Mouse (Mus musculus) thymus, postnatal 14 days (tissue): ENCODE data around the gene Kcnip4.

Source experiments
- DNase-seq: peaks from one replicate; pipeline ENCODE4 v3.0.0; 2021

Kcnip4 gene

DNA sequence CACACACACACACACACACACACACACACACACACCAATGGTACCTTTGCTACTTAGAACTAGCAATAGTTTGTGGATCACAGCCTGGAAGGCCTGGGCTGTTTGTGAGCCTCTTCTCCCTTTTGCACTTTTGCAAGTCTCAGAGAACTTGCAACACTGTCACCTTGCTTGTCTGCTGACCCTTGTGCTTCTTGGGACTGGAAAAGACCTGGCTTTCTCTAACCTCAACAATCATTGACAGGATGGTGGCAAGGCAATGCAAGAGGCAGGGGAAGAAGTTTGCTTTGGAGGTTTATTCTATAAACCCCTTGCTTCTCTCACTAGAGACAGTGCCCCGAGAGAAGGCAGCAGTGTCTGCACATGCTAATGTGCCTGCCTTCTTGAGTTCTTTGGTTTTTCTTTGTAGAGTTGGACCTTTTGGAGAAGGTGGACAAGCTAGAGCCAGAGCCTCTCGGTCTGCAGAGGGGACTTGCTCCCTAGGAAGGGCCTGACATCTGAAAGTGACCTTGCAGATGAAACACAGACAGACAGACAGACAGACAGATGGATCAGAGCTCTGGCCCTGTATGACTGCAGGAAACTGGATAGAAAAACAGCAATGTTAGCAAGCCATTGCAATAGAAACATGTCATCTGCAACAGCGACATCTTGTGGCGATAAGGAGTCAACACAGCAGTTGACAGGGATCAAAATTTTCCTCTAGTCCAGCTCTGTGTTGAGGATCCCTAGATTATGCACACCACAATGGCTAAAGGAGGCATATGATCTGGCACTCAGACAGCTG is 174.4 kb downstream of the Kcnip4 start:
- DNase-seq = no peak

DNA sequence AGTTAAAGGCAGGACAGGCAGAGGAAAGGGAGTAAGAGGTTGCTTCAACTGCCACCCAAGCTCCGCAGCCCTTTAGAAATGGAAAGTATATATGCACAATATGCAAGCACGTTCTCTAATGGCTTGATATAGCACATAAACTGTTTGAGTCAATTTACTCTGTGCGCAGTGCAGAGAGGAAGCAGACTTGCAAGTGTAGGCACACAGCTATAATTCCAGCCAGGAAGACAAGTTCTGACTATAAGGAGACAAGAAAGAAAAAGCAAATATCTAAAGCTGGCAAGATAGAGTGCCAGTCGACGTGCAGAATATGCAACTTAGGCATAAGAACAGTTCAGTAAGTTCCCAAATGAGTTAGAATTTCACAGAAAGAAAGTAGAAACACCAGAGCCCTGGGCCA is 175.2 kb downstream of the Kcnip4 start:
- no peak for DNase-seq

DNA sequence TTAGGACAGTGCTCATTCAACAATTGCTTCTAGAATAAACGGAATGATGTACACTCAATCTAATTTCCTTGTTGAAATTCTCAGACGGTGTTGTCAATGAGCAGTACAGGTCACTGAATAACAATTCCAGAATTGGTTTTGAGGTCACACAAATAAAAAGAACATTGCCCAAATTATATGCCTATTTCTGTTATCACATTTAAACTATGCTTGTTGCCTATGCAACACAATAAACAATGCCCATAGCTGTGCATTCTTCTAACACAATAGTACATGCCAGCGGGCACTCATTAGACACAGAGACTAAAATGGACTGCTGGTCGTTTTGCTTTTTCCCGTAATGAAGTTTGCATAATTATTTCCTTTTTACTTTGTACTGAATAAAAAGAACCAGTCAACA is 176.2 kb downstream of the Kcnip4 start:
- DNase-seq = no peak

DNA sequence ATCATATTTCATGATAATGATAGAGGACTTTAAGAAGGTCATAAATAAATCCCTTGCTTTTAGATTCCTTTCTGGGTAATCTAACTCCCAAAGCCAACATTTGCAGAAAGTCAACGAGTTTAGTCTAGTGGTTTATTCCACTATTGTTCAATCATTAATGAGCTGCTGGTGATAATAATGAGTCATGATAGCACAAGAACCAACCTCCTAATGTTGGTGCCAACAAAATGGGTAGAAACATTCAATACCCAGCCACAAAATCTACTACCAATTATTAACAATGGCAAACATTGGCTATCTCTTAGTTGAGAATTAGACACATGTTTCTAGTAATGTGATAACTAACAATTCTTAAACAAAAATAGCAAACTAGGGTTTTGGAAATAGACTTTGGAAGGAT is 180.1 kb downstream of the Kcnip4 start:
- no peak for DNase-seq

DNA sequence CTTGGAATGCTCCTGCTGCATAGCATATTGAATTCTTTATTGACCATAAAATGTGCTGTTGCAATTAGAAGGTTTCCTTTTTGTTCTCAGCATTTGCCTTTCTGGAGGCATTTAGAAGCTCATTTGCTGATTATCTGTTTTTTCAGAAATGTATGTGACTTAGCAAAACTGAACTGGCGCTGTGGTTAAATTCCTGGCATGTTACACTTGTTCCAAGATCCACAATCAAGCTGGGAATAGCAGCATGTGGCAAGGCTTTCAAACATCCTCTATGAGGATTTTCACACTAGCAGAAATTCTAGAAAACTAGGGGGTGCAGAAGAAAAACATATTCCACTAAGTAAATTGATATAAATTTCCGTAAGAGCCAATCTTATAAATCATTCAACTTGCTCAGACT is 187.5 kb downstream of the Kcnip4 start:
- DNase-seq = no peak

DNA sequence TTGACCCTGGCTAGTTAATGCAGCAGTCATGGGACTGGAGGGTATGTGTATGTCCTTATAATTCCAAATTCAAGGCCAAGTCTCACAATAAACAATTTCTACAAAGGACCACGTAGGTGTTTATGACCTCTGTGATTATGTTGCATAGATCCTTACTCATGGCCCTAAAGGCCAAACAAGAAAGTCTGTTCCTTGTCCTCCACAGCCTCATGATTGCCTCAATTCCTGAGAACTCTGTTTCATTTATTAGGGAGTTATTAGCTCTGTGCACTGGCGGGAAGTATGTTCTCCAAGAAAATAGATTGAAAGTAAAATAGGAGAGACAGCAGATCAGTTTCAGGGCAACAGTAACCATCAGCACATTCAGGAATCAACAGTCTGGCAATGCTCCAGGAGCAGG is 191.6 kb downstream of the Kcnip4 start:
- no peak for DNase-seq

DNA sequence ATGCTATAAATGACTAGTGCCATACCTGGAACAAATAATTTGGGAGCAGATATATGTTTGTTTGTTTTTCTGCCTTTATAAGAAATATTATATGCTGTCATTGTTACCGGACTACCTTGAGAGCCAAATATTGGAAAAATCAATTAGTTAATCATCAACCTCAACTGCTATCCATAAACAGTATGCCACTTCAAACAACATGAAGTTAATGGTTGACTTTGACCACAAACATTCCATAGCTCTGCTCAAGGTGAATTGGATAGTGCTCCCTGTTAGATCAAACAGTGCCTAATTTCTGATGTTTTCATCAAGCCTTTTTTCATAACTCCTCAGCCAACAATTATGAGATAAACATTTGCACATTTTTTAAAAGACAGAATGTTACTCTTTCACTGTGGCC is 195.7 kb downstream of the Kcnip4 start:
- no peak for DNase-seq

DNA sequence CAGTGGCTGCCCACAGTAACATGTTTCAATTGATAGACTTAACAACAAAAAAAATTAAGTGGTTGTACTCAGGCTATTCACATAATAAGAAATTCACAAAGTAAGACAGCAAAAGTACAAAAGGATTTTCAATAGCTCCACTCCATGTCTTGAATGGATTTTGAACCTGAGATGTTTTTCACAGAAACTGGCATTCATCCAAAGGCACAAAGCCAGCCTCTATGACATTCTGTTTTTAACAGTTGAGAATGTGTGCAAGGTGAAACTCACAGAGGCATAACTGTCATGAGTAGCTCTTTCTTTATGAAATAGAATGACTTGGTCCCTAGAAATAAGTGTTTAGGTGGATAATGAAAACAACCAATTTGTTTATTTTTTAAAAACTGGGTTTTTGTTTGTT is 206.0 kb downstream of the Kcnip4 start:
- no peak for DNase-seq

DNA sequence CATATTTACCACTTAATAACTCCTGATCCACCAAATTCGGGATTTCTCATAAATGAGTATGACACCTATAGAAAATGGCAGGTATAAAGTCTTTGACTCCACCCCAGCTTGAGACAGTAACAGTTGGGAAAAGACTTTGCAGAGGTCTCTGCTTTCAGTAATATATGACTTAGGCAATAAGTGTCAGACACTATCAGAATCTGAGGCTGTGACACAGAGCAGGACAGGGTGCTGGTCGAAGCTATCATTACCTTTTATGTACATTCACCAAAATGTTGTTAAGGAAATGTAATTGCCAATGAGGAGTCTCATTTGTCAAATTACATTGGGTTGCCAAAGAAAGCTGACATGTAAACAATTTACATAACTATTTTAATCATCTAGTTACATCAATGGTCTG is 206.8 kb downstream of the Kcnip4 start:
- no peak for DNase-seq

DNA sequence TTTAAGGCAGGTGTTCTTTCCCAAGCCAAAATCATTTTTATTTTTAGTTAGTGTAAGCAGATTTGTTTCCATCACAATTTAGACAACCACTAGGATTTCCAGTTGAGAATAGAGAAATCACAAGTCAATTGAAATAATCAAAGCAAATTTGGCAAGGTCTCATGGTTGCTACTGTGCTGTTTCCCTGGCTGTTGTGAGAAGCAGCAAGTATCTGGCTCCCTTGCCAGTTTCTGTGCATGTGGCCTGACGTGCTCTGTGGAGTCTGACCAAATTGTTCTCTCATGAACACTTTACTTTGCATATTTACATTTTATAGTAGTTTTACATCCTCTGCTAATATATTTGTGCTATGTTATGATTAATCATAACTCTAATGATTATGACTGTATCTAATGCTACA is 217.9 kb downstream of the Kcnip4 start:
- no peak for DNase-seq

DNA sequence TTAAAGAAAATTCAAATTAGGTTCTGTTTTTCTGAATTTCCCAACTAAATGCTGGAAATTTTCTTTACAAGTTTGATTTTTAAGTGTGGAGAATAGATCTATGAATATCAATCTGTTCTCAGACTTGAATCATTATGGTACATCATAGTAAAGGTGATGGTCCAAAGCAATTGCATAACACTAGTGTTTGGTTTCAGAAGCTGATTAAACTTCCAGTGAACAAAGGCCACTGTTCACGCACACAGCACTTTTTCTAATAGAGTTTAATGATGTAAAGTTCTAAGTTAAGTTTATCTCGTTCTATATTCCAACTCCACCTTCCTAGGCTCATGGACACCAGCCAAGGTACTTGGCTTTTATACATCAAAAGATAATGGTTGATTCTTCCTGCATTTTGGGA is 219.4 kb downstream of the Kcnip4 start:
- DNase-seq = no peak

DNA sequence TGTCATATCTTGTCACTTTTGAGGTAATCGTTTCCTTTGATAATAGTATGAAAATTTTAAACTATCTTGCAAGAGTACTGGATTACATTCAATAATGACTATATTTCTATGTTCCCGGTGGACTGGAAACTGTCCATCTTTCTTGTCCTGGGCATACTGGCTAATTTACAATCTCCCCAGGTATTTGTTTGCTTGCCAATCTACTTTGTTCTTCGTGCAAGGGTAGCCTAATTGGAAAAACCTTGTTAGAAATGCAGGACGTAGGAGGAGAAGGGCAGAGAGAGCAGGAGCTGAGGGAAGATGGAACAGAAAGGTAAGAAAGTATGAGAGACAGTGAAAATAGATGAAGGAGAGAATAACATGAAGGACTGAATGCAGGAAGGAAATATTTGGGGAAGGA is 226.1 kb downstream of the Kcnip4 start:
- no peak for DNase-seq

DNA sequence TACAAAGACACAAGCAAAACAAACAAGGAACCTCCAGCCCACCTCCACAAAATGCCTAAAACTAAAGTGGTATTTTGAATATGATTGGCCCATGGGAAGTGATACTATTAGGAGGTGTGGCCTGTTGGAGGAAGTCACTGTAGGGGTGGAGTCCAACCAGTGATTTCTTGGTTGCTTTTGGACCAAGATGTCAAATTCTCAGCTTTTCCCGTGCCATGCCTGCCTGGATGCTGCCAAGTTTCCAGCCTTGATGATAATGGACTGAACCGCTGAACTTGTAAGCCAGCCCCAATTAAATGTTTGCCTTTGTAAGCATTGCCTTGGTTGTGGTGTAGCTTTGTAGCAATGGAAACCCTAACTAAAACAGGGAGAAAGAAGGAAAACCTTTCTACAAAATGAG is 232.3 kb downstream of the Kcnip4 start:
- no peak for DNase-seq

DNA sequence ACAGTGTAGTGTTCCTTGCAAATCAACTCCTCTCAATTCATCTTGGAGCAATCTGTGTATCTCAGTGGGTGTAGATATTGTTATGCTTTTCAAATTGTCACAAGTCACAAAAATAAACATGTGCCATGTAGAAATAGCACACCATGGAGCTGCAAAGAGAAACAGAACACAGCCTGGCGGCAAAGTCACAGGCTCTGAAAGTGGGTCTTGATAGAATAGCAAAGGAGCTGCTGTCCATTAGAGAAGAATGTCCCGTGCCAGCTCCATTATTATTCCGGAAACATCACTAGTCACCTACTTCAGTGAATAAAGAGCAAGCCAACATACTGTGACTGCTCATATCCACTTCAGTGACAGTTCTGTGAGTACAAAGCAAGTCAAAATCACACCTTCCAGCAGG is 232.9 kb downstream of the Kcnip4 start:
- no peak for DNase-seq

DNA sequence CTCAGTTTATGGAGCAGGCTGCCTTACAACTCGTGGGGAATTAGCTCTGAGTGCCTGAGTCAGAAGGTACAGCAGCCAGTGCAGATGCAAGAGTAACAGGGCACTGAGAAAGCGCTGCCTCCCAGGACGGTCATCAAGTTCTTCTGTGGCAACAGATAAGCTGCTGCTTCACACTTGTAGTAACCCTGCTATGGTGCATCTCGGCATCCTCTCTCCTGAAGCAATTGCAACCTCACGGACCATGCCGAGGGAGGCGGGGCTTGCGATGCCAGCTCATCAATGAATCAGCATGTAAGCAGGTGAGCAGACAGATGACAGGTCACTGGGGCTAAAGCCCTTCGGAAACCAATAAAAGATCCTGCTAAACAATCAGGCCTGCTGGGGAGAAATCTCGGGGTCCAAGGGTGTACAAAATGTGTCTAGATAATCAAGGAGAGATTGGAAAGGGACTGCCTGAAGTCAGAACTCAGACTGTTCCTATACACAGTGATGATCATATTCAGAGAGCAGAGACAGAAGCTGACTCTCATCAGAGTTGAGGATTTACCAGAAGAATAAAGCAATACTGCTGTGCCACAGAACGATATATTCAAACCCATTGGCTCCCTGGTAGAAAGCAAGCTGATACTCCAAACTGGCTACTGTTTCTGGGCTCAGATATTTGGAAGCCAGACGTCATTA is 239.1 kb downstream of the Kcnip4 start:
- no peak for DNase-seq

DNA sequence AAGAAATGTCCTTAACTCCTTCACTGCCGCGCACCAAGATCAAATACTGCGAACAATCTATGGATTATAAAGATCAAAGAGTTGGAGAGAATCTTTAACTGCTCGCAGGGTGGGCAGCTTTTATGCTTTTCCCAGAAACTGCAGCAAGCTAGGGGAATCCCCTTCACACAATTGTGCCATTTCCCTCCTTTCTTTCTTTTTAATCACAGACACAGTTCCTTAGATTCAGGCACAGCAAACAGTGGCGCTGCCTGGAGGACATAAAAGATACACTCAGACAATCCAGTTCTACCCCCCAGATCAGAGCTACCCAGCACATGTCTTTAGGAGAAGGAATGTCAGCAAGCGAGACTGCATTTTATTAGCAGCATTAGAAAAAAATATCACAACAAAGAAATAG is 239.9 kb downstream of the Kcnip4 start:
- DNase-seq = no peak

DNA sequence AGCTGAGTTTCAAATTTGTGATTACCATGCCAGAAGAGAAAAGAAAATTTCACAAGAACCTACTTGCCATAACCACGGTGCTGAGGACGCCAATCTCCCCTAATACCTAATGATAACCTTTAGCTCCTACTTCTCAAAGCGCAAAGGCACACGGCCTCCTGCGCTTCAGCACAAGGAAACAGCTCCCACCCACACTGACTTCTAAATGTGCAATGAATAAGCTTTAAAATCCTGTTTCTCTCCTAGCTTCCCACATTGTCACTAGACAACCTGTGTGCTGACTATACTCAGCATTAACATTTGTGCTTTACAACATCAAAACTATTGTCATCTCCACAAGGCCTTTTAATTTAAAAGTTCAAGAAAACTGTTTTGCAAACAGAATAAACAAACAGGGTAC is 241.3 kb downstream of the Kcnip4 start:
- DNase-seq = no peak

DNA sequence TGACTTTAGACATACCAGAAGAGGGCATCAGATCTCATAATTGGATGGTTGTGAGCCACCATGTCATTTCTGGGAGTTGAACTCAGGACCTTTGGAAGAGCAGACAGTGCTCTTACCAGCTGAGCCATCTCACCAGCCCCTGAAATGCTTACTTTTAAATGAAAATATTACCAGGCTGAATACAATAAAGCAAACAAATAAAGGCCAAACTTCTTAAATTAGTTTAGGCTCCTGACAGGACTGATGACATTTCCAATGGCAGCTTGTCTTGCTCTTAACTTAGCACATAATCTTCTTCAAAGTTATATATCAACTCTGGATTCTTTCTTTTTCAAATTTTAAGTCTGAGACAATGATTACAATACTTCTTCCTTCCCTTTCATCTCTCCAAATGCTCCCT is 252.8 kb downstream of the Kcnip4 start:
- no peak for DNase-seq

DNA sequence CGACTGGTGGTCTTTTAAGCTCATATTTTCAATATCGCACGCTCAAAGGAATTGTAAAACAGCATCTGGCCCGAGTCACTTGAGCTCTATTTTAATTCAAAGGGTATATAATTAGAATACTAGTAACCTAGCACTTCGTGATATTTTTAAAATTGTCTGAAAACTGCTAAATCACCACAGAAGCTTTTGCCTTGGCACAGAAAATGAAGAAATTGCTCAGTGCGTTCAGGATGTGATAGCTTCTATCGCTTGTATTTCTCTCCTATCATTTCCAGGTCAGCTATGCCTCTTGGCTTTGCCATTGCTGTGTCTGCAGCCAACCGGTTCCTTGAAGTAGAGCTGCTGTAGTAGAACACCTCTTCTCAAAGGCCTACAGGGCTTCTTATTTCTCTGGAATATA is 255.9 kb downstream of the Kcnip4 start:
- no peak for DNase-seq

DNA sequence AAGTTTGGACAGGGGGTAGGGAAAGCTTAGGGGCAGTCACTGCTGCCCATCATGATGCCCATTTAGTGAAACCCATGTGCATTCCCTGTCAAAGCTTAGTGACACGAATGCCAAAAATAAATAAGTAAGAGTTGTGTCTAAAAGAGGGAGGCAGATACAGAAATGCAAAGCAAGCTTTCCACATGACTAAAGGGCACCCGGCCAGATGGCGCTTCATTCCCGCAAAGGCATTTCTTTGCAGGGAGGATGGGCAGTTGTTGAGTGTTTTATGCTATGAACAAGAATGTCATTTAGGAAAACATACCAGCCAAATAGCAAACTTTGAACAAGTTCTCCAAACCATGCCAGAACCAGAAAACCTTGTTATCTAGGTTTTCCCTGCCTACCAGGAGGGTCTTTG is 265.4 kb downstream of the Kcnip4 start:
- no peak for DNase-seq

DNA sequence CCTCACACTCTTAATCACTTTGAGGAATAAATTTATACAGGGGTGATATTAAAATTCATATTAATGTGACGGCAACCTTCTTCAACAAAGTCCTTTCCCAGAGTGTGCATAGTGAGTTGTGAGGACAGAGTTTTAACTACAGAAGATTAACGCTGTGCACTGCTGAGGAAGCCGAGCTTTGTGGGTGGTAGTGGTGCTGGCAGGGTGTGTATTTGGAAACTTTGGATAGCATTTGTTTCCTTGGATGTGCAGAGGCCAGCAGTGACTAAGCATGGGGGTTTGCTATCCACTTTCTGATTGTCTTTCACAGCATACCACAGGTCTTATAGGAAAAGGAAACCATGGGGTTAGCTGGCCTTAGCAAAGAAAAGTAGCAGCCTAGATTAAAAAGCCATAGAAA is 267.9 kb downstream of the Kcnip4 start:
- DNase-seq = no peak

DNA sequence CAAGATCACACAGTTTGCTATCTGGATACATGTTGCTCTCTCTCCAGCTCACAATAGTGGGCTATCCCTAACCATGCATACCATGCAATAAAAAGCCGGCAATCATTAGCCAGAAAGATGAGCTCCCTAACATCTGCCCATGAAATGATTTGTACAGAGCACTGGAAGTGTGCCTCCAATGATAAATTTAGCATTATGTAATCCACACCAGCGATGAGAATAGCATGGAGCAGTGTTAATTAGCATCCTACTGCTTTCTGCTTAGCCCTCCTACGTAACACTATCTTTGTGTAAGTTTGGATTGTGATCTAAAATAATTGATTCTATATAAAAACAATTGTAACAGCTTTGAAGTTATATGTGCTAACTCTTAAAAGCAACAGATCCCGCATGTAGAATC is 268.7 kb downstream of the Kcnip4 start:
- no peak for DNase-seq

DNA sequence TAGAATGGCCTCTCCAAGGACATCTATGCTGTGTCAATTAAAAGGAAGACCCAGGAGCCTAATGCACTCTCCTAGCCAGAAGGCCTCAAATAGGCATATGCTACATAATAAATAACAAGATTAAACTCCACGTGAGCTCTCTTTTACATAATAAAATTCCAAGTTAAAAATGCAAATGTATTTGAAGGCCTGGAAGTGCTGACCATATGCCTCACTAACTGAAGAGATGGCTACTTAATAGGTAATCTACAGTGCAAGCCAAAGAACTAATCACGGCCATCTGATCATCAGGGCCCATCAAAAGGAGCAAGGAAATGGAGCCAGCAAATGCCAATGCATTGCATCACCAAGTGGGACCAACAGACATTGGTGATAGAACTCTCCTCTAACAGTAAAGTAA is 277.6 kb downstream of the Kcnip4 start:
- DNase-seq = no peak

DNA sequence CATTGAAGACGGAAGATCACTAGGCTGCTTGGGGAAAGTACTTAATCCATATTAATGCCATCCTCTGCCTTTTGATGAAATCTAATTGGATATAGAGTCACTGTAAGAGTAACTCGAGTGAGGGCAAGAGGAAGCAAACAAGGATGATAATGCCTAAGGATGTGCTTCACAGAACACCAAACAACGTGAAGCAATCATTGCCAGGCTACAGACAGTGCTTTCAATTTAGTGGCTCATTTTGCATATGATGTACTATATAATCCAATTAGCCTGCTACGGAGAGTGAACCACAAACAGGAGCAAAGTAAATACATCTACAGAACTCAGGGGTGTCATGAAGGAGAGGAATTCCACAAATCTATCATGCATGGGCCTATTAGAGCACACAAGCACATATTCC is 280.3 kb downstream of the Kcnip4 start:
- no peak for DNase-seq

DNA sequence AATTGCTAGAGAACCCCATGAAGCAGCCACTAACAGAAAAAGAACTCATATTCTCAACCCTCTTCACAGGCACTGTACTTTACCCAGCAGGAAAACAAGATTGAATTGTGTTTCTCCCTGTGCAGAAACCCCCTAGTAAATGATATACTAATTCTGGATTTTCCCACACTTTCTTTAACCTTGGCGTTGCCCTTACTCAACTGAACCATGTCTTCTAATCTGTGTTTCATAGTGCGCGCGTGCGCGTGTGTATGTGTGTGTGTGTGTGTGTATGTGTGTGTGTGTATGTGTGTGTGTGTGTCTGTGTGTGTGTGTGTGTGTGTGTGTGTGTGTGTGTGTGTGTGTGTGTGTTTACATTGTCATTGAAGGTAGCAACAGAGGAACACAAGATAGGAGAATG is 283.0 kb downstream of the Kcnip4 start:
- no peak for DNase-seq
